Mouse (Mus musculus): ENCODE data around the gene Srf. TPM values are rescaled to one million over a fixed set of nuclear protein-coding genes. Genes with fewer than 3 reads are reported as not detected.

The Srf gene
- polyA plus RNA-seq, 1 experiment from 2014 or later: 10.7 TPM

DNA sequence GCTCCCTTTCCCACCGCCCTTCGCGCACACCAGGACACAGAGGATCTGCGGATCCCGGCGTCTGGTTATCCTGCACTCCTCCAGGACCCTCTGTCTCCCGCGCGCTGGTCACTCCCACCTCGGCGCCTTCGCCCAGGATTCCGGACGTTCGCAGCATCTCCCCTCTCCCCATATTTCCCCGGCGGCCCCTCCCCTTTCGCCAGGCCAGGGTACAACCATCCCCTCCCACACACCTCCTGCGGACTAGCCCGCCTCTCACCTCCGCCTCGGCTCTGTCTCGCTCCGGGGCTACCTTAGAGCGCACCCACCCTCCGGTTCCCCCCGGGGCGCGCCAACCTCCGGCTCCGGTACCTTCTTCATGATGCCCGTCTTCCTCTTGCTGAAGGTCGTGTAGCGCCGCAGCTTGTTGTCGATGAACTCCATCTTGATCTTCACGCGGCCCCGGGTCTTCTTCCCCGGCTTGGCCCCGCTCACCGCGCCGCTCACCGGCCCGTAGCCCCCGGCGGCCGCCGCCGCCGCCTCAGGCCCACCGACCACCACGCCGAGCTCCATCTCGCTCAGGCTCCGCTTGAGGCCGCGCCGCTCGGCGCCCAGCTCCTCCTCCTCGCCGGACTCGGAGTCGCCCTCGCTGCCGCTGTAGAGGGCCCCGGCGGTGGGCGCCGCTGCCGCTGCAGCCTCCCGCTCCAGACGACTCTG is 850 bp downstream of the Srf start:
- Histone ChIP-seq H3K27me3 (no peaks in the 10 kb centered on the region), H3K27ac (peak overlapping the region; percentile 97), H3K9me3 (no peaks in the 10 kb centered on the region), H3K36me3 (peaks cover 20% of the 10 kb centered on the region), H3K9ac (peak overlapping the region; percentile 99), H3K4me3 (peak overlapping the region; percentile 92), H3K4me1 (peaks cover 39% of the 10 kb centered on the region), H3K4me2 (peak overlapping the region; percentile 83)
- under 1% methylated on average over 75 of the region's 75 CpGs for WGBS
- ATAC-seq (ENCODE audit: borderline replicate concordance, extremely low read depth, low FRiP score, low TSS enrichment): no peak

DNA sequence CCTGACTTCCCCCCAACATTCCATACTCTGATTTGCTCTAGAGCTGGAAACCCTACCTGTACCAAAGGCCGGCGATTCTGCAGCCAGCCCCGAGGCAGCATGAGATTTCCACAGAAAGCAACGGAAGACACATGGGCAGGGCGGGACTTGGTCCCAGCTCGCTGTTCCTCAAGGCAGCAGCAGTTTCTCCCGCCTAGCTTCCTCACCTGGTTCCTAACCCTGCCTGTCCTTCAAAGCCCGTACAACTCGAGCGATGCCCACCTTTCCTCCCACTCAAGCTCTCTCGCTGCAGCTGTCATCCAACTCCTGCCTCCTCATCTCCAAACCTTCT is 1.4 kb downstream of the Srf start:
- Histone ChIP-seq H3K27me3 (no peaks in the 10 kb centered on the region), H3K9me3 (no peaks in the 10 kb centered on the region), H3K4me2 (peak overlapping the region; percentile 83), H3K4me3 (peak overlapping the region; percentile 92), H3K36me3 (peaks cover 26% of the 10 kb centered on the region), H3K27ac (peak overlapping the region; percentile 97), H3K4me1 (peaks cover 39% of the 10 kb centered on the region), H3K9ac (peak overlapping the region; percentile 99)
- WGBS: 0% methylated on average over 11 of the region's 11 CpGs
- ATAC-seq (ENCODE audit: borderline replicate concordance, extremely low read depth, low FRiP score, low TSS enrichment): no peak

DNA sequence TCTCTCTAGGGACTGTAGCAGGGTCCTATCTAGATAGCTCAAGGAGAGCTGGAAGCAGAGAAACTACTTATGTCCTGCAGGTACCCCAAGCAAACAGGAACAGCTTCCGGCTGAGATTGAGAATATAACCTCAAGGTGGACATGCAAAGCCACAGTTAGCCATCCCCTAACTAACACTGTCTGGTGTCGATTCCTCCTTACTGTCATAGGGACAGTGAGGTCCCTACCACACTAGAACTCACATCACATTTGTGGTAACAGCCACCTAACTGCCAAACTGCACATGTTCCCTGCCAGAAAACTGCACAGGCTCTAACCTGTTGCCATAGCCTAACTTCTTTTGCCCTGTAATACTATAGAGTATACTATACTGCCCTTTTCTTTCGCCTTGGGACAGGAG is 2.0 kb downstream of the Srf start:
- peaks cover 39% of the 10 kb centered on the region for H3K4me1 ChIP-seq
- 39% methylated on average over 3 of the region's 3 CpGs for WGBS
- peak overlapping the region; percentile 83 for H3K4me2 ChIP-seq
- no peaks in the 10 kb centered on the region for H3K27me3 ChIP-seq
- H3K9me3 ChIP-seq: no peaks in the 10 kb centered on the region
- H3K27ac ChIP-seq: peak overlapping the region; percentile 97
- ATAC-seq (ENCODE audit: borderline replicate concordance, extremely low read depth, low FRiP score, low TSS enrichment): no peak
- H3K4me3 ChIP-seq: peak overlapping the region; percentile 92
- H3K9ac ChIP-seq: peak overlapping the region; percentile 99
- peaks cover 31% of the 10 kb centered on the region for H3K36me3 ChIP-seq

DNA sequence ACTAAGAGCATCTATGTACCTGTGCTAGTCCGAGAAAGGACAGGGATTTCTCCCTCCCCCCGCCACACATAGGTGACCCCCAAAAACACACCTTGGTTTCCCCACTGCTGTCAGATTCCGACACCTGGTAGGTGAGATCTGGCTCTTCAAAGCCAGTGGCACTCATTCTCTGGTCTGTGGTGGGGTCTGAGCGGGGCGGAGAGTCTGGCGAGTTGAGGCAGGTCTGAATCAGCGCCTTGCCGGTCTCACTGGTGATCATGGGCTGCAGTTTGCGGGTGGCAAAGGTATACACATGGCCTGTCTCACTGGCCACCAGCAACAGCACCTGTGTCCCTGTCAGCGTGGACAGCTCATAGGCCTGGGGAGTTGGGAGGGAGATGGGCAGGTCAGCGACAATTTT is 2.5 kb downstream of the Srf start:
- H3K9me3 ChIP-seq: no peaks in the 10 kb centered on the region
- 30% methylated on average over 11 of the region's 11 CpGs for WGBS
- peak overlapping the region; percentile 92 for H3K4me3 ChIP-seq
- peaks cover 36% of the 10 kb centered on the region for H3K36me3 ChIP-seq
- no peaks in the 10 kb centered on the region for H3K27me3 ChIP-seq
- peak overlapping the region; percentile 99 for H3K9ac ChIP-seq
- peak overlapping the region; percentile 83 for H3K4me2 ChIP-seq
- peak overlapping the region; percentile 97 for H3K27ac ChIP-seq
- ATAC-seq (ENCODE audit: borderline replicate concordance, extremely low read depth, low FRiP score, low TSS enrichment): no peak
- peaks cover 43% of the 10 kb centered on the region for H3K4me1 ChIP-seq

DNA sequence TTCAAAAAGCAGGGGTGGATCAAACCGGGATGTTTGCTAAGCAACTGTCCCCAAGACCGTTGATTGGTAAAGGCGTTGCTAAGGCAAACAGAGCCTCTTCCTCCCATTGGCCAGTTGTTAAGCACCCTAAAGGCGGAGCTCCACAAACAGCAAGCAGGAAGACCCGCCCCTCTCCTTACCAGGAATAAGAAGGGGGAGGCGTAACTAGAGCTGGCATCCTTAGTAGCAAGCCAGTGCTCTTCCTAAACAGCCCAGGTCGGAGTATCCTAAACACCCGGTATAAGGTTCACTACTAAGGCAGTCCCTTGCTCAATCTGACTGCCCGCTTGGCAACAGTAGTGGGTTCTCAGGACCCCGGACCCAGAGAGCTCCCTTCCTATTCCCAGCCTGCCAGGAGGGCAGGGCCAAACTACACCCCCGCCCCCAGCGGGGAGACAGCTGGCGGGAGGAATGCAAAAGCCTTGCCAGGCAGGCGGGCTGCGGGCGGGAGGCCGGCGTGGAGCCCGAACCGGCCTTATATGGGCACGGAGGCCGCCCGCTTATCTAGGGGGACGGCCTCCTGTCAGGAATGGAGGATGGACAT is 3.0 kb downstream of the Srf start:
- Histone ChIP-seq H3K4me3 (peak overlapping the region; percentile 92), H3K27ac (peak overlapping the region; percentile 97), H3K9me3 (no peaks in the 10 kb centered on the region), H3K27me3 (no peaks in the 10 kb centered on the region), H3K36me3 (peaks cover 40% of the 10 kb centered on the region), H3K4me2 (peak overlapping the region; percentile 83), H3K4me1 (peaks cover 48% of the 10 kb centered on the region), H3K9ac (peak overlapping the region; percentile 26)
- 1% methylated on average over 24 of the region's 24 CpGs for WGBS
- peak; percentile 69 for ATAC-seq (ENCODE audit: borderline replicate concordance, extremely low read depth, low FRiP score, low TSS enrichment)

DNA sequence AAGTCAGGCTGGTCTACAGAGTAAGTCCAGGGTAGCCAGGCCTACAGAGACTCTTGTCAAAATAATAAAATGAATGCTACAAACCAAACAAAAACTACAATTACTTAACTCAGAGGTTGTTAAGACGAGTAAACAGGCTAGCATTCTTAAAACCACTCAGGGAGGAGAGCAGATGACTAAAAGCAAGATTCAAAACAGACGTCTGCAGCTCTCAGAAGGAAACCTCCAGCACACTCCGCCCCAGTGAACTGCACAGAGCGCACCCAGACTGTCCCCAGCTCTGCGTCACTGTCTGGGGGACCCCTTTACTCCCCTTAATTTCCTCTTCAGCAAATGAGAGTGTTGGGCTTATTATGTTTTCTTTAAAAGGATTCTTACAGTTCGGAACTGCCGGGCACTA is 3.8 kb downstream of the Srf start:
- no peak for ATAC-seq (ENCODE audit: borderline replicate concordance, extremely low read depth, low FRiP score, low TSS enrichment)
- 82% methylated on average over 7 of the region's 7 CpGs for WGBS
- Histone ChIP-seq H3K4me3 (0 out of 2 replicates have a peak overlapping the region, but pooled peaks have one; percentile 92), H3K27me3 (0 out of 2 replicates have a peak, but pooled peaks cover 3% of the 10 kb centered on the region), H3K9me3 (no peaks in the 10 kb centered on the region), H3K4me1 (peaks cover 47% of the 10 kb centered on the region), H3K4me2 (peak overlapping the region; percentile 83; the same call in 1 of the 2 replicates), H3K9ac (no peak overlapping the region), H3K36me3 (peaks cover 45% of the 10 kb centered on the region), H3K27ac (no peak overlapping the region; the same call in 1 of the 2 replicates)

DNA sequence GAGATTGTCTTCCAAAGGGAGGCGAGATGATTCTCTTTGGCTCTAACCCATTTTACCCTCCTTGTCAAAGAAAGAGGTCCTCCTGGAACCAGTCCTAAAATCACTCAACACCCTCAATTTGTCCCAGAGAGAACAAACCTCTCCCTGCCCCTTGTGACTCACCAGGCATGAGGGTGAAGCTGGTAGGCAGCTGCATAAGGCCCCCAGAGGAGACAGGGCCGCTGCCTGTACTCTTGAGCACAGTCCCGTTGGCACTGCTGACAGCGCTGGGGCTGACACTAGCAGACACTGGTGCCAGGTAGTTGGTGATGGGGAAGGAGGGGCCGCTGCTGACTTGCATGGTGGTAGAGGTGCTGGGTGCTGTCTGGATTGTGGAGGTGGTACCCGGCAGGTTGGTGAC is 4.6 kb downstream of the Srf start:
- ATAC-seq (ENCODE audit: borderline replicate concordance, extremely low read depth, low FRiP score, low TSS enrichment): no peak
- H3K4me3 ChIP-seq: no peak overlapping the region
- H3K4me1 ChIP-seq: peaks cover 48% of the 10 kb centered on the region
- H3K27me3 ChIP-seq: 0 out of 2 replicates have a peak, but pooled peaks cover 3% of the 10 kb centered on the region
- H3K9me3 ChIP-seq: no peaks in the 10 kb centered on the region
- H3K36me3 ChIP-seq: peaks cover 45% of the 10 kb centered on the region
- no peak overlapping the region for H3K4me2 ChIP-seq
- no peak overlapping the region for H3K9ac ChIP-seq
- no peak overlapping the region for H3K27ac ChIP-seq
- WGBS: 89% methylated on average over 6 of the region's 6 CpGs

DNA sequence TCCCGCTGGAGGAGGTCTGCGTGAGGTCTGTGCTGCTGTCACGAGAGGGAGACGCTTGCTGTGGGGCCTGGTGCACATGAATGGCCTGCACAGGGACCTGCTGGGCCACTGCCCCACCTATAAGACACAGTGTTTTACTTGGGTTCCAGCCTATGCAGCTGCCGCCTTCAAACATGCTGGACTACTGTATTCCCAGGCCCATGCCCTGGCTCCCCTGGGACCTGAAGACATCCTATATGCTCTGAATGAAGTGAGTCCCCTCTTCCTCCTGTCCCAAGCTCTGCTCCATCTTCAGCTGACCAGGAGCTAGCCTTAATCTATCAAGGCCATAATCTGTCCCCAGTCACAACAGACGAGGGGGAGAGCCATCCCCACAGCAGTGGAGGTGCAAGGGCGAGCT is 5.1 kb downstream of the Srf start:
- H3K4me2 ChIP-seq: no peak overlapping the region
- H3K9ac ChIP-seq: no peak overlapping the region
- 79% methylated on average over 7 of the region's 7 CpGs for WGBS
- H3K9me3 ChIP-seq: no peaks in the 10 kb centered on the region
- peaks cover 51% of the 10 kb centered on the region for H3K4me1 ChIP-seq
- 0 out of 2 replicates have a peak, but pooled peaks cover 3% of the 10 kb centered on the region for H3K27me3 ChIP-seq
- no peak for ATAC-seq (ENCODE audit: borderline replicate concordance, extremely low read depth, low FRiP score, low TSS enrichment)
- peaks cover 45% of the 10 kb centered on the region for H3K36me3 ChIP-seq
- no peak overlapping the region for H3K27ac ChIP-seq
- no peak overlapping the region for H3K4me3 ChIP-seq

DNA sequence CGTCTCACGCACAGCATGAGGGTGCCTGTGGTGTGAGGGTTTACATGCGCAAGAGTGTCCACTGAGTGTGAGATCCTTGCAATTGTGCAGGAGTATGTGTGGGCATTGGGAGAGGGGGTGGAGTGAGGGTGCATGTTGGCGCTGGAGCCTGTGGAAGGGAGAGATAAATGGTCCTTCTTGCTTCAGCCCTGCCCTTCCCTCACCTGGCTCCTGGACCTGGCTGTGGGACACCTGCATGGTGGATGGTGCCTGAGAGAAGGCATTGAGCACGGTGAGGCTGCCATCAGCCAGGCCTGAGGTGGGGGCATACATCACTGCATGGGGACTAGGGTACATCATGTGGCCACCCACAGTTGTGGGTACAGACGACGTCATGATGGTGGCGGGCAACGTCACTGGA is 6.3 kb downstream of the Srf start:
- Histone ChIP-seq H3K27ac (no peak overlapping the region), H3K9me3 (no peaks in the 10 kb centered on the region), H3K4me2 (no peak overlapping the region), H3K27me3 (0 out of 2 replicates have a peak, but pooled peaks cover 3% of the 10 kb centered on the region), H3K9ac (no peak overlapping the region), H3K4me3 (no peak overlapping the region), H3K4me1 (peaks cover 51% of the 10 kb centered on the region), H3K36me3 (peaks cover 45% of the 10 kb centered on the region)
- no peak for ATAC-seq (ENCODE audit: borderline replicate concordance, extremely low read depth, low FRiP score, low TSS enrichment)
- 90% methylated on average over 9 of the region's 9 CpGs for WGBS

DNA sequence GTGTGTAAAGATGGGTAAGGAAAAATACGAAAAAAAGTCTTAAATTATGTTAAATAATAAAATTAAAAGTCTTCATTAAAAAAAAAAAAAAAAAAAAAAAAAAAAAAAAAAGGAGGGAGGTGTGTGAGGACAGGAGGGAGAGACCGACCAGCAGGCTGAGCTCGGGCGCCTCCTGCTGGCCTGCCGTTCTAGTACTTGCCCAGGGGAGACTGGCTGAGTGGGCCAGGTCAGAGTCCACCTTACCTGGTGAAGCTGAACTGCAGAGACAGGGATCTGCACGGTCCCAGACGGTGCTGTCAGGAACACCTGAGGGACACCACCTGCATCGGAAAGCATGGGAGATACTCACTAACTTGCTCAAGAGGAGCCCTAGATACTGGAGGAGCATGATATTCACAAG is 6.8 kb downstream of the Srf start:
- no peak overlapping the region for H3K4me3 ChIP-seq
- H3K27ac ChIP-seq: no peak overlapping the region
- no peaks in the 10 kb centered on the region for H3K9me3 ChIP-seq
- no peak for ATAC-seq (ENCODE audit: borderline replicate concordance, extremely low read depth, low FRiP score, low TSS enrichment)
- 28% methylated on average over 8 of the region's 8 CpGs for WGBS
- peaks cover 45% of the 10 kb centered on the region for H3K36me3 ChIP-seq
- no peak overlapping the region for H3K4me2 ChIP-seq
- H3K27me3 ChIP-seq: 0 out of 2 replicates have a peak, but pooled peaks cover 3% of the 10 kb centered on the region
- H3K4me1 ChIP-seq: peaks cover 47% of the 10 kb centered on the region
- no peak overlapping the region for H3K9ac ChIP-seq

DNA sequence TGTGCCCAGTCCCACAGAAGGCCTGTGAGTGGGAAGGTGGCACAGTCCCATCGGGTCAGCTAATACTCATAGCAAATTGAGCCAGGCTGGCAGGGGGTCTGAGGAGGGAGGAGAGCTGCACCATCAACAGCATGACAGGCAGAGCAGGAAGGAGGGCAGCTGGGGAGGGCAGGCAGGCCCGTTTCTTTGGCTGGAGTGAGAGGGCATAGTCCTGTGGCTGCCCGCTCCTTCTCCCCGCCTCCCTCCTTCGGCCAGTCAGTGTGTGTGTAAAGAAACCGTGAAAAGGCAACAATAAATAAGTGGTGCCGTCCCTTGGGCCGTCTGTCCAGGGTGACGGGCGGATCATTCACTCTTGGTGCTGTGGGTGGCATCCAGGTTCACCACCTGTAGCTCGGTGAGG is 7.2 kb downstream of the Srf start:
- no peak overlapping the region for H3K9ac ChIP-seq
- H3K27me3 ChIP-seq: 0 out of 2 replicates have a peak, but pooled peaks cover 3% of the 10 kb centered on the region
- no peak overlapping the region for H3K4me3 ChIP-seq
- peaks cover 45% of the 10 kb centered on the region for H3K36me3 ChIP-seq
- H3K27ac ChIP-seq: no peak overlapping the region
- 65% methylated on average over 11 of the region's 11 CpGs for WGBS
- peaks cover 43% of the 10 kb centered on the region for H3K4me1 ChIP-seq
- H3K4me2 ChIP-seq: no peak overlapping the region
- H3K9me3 ChIP-seq: no peaks in the 10 kb centered on the region
- ATAC-seq (ENCODE audit: borderline replicate concordance, extremely low read depth, low FRiP score, low TSS enrichment): no peak

DNA sequence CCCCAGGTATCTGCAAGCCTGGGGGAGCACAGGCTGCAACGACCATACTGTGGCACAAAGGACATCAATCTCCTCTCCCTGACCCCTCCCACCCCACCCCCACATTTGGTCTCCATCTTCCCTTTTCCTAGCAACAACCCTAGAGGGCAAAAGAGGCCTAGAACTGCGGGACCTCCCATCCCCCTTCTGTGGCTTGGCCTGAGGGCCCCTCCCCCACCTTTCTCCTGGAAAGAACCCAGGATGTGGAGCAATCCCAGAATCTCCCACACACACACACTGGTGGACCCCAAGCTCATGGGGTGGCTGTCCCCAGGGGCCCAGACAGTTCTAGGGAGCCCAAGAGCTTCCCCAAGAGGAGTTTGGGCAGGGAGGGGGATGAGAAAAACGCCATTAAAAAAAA is 8.1 kb downstream of the Srf start:
- Histone ChIP-seq H3K36me3 (peaks cover 45% of the 10 kb centered on the region), H3K9ac (no peak overlapping the region), H3K27me3 (0 out of 2 replicates have a peak, but pooled peaks cover 3% of the 10 kb centered on the region), H3K4me1 (peaks cover 35% of the 10 kb centered on the region), H3K9me3 (no peaks in the 10 kb centered on the region), H3K27ac (no peak overlapping the region), H3K4me3 (no peak overlapping the region), H3K4me2 (no peak overlapping the region)
- ATAC-seq (ENCODE audit: borderline replicate concordance, extremely low read depth, low FRiP score, low TSS enrichment): no peak
- WGBS: 26% methylated on average over 3 of the region's 3 CpGs

All from lung, embryonic 15.5 days (tissue).